Mouse (Mus musculus): ENCODE measurements around the gene Mbd6. TPM values are rescaled to one million over a fixed set of nuclear protein-coding genes. Genes with fewer than 3 reads are reported as not detected.

Mbd6 gene
- polyA plus RNA-seq, 1 experiment from 2014 or later: 11.6 TPM

DNA sequence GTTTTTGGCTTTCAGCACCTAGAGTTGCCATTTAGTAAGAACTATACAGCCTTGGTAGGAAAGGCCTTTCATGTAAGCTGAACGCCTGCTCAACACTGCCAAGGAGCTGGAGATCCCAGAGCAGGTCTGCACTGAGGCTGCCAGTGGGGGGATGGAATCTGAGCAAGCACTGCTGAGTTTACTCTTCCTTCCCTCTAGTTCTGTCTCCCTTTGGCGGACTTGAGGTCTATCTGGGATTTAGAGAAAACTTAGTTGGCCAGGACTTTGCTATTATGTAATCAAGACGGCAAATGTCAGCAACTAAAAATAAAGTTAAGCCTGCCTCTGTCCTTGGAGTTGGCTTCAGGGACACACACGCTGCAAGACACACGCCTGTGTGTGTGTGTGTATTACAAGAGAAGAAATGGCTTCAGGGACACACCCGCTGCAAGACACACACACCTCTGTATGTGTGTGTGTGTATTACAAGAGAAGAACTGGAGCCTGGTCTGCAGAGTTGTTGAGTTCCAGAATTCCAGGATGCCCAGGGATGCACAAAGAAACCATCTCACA lies 4.2 kb upstream of the Mbd6 start:
- Histone ChIP-seq H3K4me1 (ENCODE audit: control insufficient read depth, insufficient read depth, low read length) (peaks cover 29% of the 10 kb centered on the region), H3K9me3 (replicated peaks; ENCODE audit: control insufficient read depth, low read length) (no peaks in the 10 kb centered on the region), H3K4me3 (replicated peaks; ENCODE audit: low read length) (no peak overlapping the region), H3K9ac (ENCODE audit: low read length) (no peak overlapping the region), H3K4me2 (ENCODE audit: low read depth, low read length) (peak overlapping the region; percentile 27), H3K27ac (ENCODE audit: low read length) (no peak overlapping the region), H3K36me3 (ENCODE audit: control insufficient read depth, insufficient read depth, low read length) (peaks cover 29% of the 10 kb centered on the region), H3K27me3 (ENCODE audit: control insufficient read depth, insufficient read depth, low read length) (no peaks in the 10 kb centered on the region)
- WGBS: 52% methylated on average over 6 of the region's 6 CpGs
- no peak for ATAC-seq (ENCODE audit: insufficient read depth, low FRiP score)

DNA sequence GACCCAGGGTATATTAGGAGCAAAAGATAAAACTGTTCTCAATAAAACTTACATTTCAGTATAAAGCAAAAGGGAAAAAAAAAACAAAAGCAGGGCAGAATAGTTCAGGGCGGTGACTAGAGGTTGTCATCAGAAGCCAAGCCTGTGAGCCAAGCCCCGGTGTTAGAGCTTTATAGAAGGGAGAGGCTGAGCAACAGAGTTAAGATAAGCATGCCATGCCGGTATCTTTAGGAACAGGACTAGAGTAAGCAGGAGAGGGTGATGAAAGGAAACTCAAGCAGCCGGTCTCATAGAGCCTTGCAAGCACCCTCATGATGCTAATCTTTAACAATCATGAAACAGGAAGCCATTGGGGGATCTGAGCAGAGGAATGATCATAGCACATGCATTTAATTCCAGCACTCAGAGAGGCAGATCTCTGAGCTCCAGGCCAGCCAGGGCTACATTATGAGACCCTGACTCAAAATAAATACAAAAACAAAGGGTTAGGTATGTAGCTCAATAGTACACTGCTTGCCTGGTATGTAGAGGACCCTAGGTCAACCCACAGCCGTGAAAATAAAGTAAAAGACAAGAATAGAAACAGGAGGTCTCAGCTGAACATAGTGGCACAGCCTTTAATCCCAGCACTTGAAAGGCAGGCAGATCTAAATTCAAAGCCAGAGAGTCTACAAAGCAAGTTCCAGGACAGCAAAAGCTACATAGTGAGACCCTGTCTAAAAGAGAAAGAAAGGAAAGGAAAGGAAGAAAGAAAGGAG lies 3.2 kb upstream of the Mbd6 start:
- no peak for ATAC-seq (ENCODE audit: insufficient read depth, low FRiP score)

DNA sequence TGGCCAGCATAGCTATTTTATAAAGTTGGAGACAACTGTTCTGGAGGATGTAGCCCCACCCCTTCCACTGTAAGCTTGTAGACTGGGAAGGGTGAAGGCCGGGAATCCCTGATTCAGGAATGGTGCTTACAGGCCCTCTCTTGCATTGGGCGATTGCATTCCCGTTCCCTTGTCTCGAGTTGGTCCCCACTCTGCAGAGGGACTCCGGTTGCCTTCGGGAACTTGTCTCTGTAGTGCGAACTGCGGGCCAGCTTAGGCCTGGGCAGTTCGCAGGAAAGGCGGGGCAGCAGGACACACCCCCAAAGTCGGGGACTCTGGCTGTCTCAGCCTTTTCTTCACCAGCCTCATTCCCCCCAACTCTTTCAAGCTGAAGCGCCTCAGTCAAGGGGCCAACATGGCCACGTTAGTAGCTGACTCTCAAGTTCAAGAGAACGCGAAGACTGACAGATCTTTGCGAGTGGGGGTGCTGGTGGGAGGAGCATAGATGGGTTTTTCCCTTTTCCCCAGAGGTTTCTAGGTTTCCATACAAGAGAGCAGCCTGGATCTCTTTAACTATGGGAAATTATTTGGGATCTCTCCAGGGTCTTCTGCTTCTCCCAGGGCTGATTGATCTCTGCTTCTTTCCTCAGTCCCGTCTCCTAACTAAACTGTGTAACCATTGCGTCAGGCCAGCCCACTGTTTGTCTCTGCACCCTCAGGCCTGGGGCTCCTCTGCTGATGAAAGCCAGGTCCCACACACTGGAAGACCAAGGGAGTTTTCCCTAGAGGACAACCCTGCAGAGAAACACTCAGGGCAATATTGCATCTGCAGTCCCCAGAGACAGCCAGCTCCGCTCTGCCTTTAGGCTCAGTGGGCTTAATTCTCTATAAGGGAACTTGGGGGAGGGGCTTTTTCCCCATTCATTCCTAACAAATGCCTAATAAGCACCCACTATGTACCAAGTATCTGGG lies 2.4 kb upstream of the Mbd6 start:
- H3K4me3 ChIP-seq (replicated peaks; ENCODE audit: low read length): peak overlapping the region; percentile 63
- H3K4me2 ChIP-seq (ENCODE audit: low read depth, low read length): peak overlapping the region; percentile 73
- ATAC-seq (ENCODE audit: insufficient read depth, low FRiP score): peak; percentile 18
- H3K36me3 ChIP-seq (ENCODE audit: control insufficient read depth, insufficient read depth, low read length): peaks cover 22% of the 10 kb centered on the region
- peak overlapping the region; percentile 89 for H3K27ac ChIP-seq (ENCODE audit: low read length)
- peaks cover 46% of the 10 kb centered on the region for H3K4me1 ChIP-seq (ENCODE audit: control insufficient read depth, insufficient read depth, low read length)
- H3K9me3 ChIP-seq (replicated peaks; ENCODE audit: control insufficient read depth, low read length): no peaks in the 10 kb centered on the region
- H3K27me3 ChIP-seq (ENCODE audit: control insufficient read depth, insufficient read depth, low read length): no peaks in the 10 kb centered on the region
- H3K9ac ChIP-seq (ENCODE audit: low read length): peak overlapping the region; percentile 74
- 2% methylated on average over 19 of the region's 19 CpGs for WGBS

More for the DNA sequence above, 3.2 kb upstream of the Mbd6 start:
- Histone ChIP-seq H3K27ac (ENCODE audit: low read length) (peak overlapping the region; percentile 89; the same call in 1 of the 2 replicates), H3K9me3 (replicated peaks; ENCODE audit: control insufficient read depth, low read length) (no peaks in the 10 kb centered on the region), H3K9ac (ENCODE audit: low read length) (peak overlapping the region; percentile 74), H3K4me3 (replicated peaks; ENCODE audit: low read length) (peak overlapping the region; percentile 63), H3K27me3 (ENCODE audit: control insufficient read depth, insufficient read depth, low read length) (no peaks in the 10 kb centered on the region), H3K4me1 (ENCODE audit: control insufficient read depth, insufficient read depth, low read length) (peaks cover 38% of the 10 kb centered on the region), H3K4me2 (ENCODE audit: low read depth, low read length) (peak overlapping the region; percentile 73), H3K36me3 (ENCODE audit: control insufficient read depth, insufficient read depth, low read length) (peaks cover 25% of the 10 kb centered on the region)
- 25% methylated on average over 5 of the region's 5 CpGs for WGBS

DNA sequence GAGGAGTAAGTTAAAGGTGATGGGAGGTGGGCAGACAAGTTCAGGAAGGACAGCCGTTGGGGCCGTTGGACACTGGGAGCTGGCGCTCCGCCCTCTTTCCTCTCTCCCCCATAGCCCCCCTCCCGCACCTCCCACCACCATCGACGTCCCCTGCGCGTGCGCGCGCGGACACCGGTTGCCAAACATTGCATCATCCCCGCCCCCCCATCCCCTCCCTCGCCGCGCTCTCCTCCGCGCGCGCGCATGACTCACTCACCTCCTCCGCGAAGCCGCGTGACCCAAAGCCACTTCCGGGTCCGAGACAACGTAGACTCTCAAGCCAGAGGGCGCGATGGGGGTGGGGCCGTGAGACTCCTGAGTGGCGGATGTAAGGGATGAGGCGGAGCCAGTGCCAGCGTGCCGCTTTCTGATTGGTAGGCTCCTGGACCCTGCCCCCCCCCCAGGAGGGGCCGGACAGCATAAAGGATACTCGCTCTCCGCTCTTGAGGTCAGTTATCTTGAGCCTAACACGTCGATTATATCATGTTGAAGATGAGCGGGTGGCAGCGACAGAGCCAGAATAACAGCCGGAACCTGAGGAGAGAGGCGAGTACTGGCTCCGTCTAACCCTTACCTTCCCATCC lies 1.6 kb upstream of the Mbd6 start:
- under 1% methylated on average over 47 of the region's 47 CpGs for WGBS

DNA sequence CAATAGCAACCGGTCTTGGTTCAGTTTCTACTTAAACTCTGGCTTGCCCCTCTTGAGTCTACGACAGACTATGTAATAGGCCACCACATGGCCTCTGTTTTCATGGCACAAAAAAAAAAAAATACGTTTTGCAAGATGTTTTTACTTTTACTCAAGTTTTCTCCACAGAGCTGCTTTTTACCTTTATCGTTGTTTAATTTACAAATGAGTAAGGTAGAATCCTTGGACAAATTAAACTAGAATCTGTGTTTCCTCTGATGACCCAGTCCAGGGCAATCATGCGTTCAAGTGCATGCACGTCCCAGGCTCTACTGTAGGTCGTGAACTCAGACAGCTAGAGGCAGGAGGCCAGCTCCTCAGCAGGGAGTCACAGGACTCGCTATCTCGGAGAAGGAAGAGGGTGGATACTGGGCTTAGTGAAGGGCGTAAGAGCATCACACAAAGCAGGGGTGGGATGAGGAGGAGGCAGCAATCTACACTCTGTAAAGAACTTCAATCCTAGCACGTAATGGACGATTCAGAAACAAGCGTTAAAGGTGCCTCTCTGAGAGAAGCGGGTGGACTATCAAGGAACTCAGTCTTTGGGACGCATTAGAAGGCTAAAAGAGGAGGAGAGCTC lies 864 bp upstream of the Mbd6 start:
- peak overlapping the region; percentile 89 for H3K9ac ChIP-seq (ENCODE audit: low read length)
- ATAC-seq (ENCODE audit: insufficient read depth, low FRiP score): peak; percentile 5; the same call in 1 of the 2 replicates
- under 1% methylated on average over 15 of the region's 15 CpGs for WGBS
- H3K4me3 ChIP-seq (replicated peaks; ENCODE audit: low read length): peak overlapping the region; percentile 63
- peaks cover 19% of the 10 kb centered on the region for H3K36me3 ChIP-seq (ENCODE audit: control insufficient read depth, insufficient read depth, low read length)
- peaks cover 59% of the 10 kb centered on the region for H3K4me1 ChIP-seq (ENCODE audit: control insufficient read depth, insufficient read depth, low read length)
- H3K27ac ChIP-seq (ENCODE audit: low read length): peak overlapping the region; percentile 100
- peak overlapping the region; percentile 73 for H3K4me2 ChIP-seq (ENCODE audit: low read depth, low read length)
- H3K27me3 ChIP-seq (ENCODE audit: control insufficient read depth, insufficient read depth, low read length): no peaks in the 10 kb centered on the region
- no peaks in the 10 kb centered on the region for H3K9me3 ChIP-seq (replicated peaks; ENCODE audit: control insufficient read depth, low read length)

More for the DNA sequence above, 1.6 kb upstream of the Mbd6 start:
- Histone ChIP-seq H3K4me1 (ENCODE audit: control insufficient read depth, insufficient read depth, low read length) (peaks cover 54% of the 10 kb centered on the region), H3K36me3 (ENCODE audit: control insufficient read depth, insufficient read depth, low read length) (peaks cover 22% of the 10 kb centered on the region), H3K9ac (ENCODE audit: low read length) (peak overlapping the region; percentile 74), H3K4me3 (replicated peaks; ENCODE audit: low read length) (peak overlapping the region; percentile 63), H3K27me3 (ENCODE audit: control insufficient read depth, insufficient read depth, low read length) (no peaks in the 10 kb centered on the region), H3K27ac (ENCODE audit: low read length) (peak overlapping the region; percentile 100), H3K4me2 (ENCODE audit: low read depth, low read length) (peak overlapping the region; percentile 73), H3K9me3 (replicated peaks; ENCODE audit: control insufficient read depth, low read length) (no peaks in the 10 kb centered on the region)
- peak; percentile 92 for ATAC-seq (ENCODE audit: insufficient read depth, low FRiP score)

DNA sequence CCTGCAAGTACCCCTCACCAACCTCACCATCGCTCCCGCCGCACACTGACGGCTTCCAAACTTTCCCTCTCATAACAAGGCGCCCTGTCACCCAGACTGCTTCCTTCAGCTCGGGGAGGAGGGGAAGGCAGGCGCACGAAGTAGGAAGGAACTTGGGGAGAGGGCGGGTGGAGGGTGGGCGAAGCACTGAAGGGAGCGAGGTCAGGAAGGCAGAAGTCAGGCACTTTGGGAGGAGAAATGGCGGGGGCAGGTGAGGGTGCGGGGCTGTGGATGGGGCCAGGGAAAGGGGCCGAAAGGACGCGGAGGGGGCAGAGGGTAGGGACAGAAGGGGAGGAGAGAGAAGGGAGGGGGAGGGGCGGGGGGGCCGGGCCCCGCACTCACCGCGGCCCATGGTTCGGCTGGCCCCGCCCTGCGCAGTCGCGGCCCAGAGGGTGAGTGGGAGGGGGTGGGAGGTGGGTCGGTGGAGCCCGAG lies 454 bp downstream of the Mbd6 start:
- peaks cover 58% of the 10 kb centered on the region for H3K4me1 ChIP-seq (ENCODE audit: control insufficient read depth, insufficient read depth, low read length)
- no peaks in the 10 kb centered on the region for H3K9me3 ChIP-seq (replicated peaks; ENCODE audit: control insufficient read depth, low read length)
- H3K36me3 ChIP-seq (ENCODE audit: control insufficient read depth, insufficient read depth, low read length): peaks cover 13% of the 10 kb centered on the region
- H3K4me2 ChIP-seq (ENCODE audit: low read depth, low read length): peak overlapping the region; percentile 73
- peak overlapping the region; percentile 63 for H3K4me3 ChIP-seq (replicated peaks; ENCODE audit: low read length)
- WGBS: 0% methylated on average over 23 of the region's 28 CpGs
- peak overlapping the region; percentile 100 for H3K27ac ChIP-seq (ENCODE audit: low read length)
- H3K9ac ChIP-seq (ENCODE audit: low read length): peak overlapping the region; percentile 89
- no peaks in the 10 kb centered on the region for H3K27me3 ChIP-seq (ENCODE audit: control insufficient read depth, insufficient read depth, low read length)
- ATAC-seq (ENCODE audit: insufficient read depth, low FRiP score): peak; percentile 25

DNA sequence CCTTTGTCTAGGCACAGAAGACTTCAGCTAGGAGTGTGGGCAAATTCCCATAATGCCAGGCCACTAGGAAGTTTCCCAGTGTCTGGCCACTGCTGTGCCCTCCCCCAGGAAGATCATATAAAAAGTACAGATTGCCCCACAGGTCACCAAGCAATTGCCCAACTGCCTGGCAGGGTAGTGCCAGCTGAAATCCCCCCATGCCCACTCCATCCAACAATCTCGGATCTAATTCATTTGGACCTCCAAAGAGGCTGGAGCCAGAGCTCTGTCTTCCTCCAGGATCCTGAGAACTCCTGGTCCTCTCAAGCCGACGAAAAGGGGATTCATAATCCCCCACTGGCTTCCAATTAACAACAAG lies 903 bp downstream of the Mbd6 start:
- Histone ChIP-seq H3K4me2 (ENCODE audit: low read depth, low read length) (peak overlapping the region; percentile 73), H3K4me1 (ENCODE audit: control insufficient read depth, insufficient read depth, low read length) (peaks cover 54% of the 10 kb centered on the region), H3K4me3 (replicated peaks; ENCODE audit: low read length) (peak overlapping the region; percentile 63), H3K27me3 (ENCODE audit: control insufficient read depth, insufficient read depth, low read length) (no peaks in the 10 kb centered on the region), H3K9me3 (replicated peaks; ENCODE audit: control insufficient read depth, low read length) (no peaks in the 10 kb centered on the region), H3K27ac (ENCODE audit: low read length) (peak overlapping the region; percentile 100), H3K36me3 (ENCODE audit: control insufficient read depth, insufficient read depth, low read length) (peaks cover 16% of the 10 kb centered on the region), H3K9ac (ENCODE audit: low read length) (peak overlapping the region; percentile 89)
- ATAC-seq (ENCODE audit: insufficient read depth, low FRiP score): no peak
- WGBS: 0% methylated on average over 3 of the region's 3 CpGs

DNA sequence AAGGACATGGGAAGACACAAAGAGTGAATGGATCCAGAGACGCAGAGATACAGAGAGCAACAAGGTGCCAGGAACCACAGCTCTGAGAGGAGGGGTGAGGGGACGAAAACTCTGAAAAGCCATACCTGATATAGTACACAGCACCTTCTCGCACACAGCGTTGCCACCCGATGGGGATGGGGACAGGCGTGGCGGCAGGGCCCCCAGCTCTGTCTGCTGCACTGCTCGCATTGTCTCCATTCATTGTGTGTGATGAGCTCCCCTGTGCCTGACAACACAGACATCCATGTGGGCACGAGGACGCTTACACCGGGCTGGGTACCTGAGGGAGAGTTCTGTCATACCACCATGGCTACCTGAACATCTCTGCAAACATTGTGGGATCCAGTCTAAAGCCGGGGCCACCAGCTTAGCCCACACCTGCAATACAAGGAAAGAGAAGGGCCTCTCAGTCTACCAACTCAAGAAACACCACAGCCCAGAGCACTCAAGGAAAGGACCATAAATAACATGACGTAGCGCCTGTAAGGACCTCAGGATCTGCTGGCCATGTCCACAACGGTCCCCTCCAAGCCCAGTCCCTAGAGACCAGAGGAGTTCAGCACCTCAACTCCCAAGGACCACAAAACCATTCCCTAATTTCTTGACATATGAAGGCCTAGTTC lies 1.4 kb downstream of the Mbd6 start:
- ATAC-seq (ENCODE audit: insufficient read depth, low FRiP score): no peak
- no peaks in the 10 kb centered on the region for H3K27me3 ChIP-seq (ENCODE audit: control insufficient read depth, insufficient read depth, low read length)
- peaks cover 49% of the 10 kb centered on the region for H3K4me1 ChIP-seq (ENCODE audit: control insufficient read depth, insufficient read depth, low read length)
- H3K9me3 ChIP-seq (replicated peaks; ENCODE audit: control insufficient read depth, low read length): no peaks in the 10 kb centered on the region
- peak overlapping the region; percentile 73 for H3K4me2 ChIP-seq (ENCODE audit: low read depth, low read length)
- H3K27ac ChIP-seq (ENCODE audit: low read length): peak overlapping the region; percentile 100
- 54% methylated on average over 15 of the region's 15 CpGs for WGBS
- peak overlapping the region; percentile 63 for H3K4me3 ChIP-seq (replicated peaks; ENCODE audit: low read length)
- peak overlapping the region; percentile 89 for H3K9ac ChIP-seq (ENCODE audit: low read length)
- peaks cover 19% of the 10 kb centered on the region for H3K36me3 ChIP-seq (ENCODE audit: control insufficient read depth, insufficient read depth, low read length)

Measured in stomach, embryonic 16.5 days (tissue).